Mouse (Mus musculus): Measurements from ENCODE around the gene Smagp. TPM values are rescaled to one million over a fixed set of nuclear protein-coding genes. Genes with fewer than 3 reads are reported as not detected.

The Smagp gene
- total RNA-seq, 2 experiments from 2014 or later: 1.6 to 2.9 TPM

DNA sequence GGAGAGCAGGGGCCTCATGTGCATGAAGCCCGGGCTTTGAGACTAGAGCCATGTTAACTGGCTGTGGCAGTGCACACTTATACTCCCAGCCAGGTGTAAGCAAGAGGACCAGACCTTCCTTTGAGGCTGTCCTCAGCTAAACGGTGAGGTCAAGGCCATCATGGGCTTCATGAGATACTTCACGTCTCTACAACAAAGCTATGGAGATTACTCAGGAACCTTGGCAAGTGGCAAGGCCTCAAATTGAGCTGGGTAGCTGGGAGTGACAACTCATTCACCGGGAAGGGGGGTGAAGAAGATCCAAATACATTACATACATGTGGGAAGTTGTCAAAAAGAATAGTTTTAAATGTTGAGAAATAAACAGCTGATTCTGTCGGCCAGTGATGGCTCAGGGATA is 24.1 kb upstream of the Smagp start:
- Histone ChIP-seq H3K27ac (no peak overlapping the region), H3K4me3 (no peak overlapping the region)
- no peak for TF ChIP-seq CTCF (IDR thresholded peaks at IDR 0.05)
- intact Hi-C loops (cut with DNase I): no loop called here
- no peak for DNase-seq (ENCODE audit: extremely low spot score in 1 of 2, low spot score in 2 of 2)

DNA sequence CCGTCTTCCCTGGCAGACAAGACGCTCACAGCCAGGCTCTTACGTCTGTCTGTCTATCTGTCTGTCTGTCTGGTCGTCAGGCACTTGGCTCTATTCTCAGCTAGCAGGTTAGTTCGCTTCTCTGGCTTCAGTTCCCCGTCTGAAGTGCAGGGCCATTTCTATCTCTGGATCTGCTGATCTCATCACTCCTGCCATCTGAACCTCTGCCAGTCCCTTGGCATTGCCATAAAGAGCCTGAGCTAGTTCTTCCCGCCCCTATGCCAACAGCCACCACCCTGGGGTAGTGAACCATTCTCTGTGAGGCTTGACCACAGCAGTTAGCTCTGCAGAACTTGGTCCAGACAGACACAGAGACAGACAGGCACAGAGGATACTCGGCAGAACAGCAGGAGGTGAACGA is 23.6 kb upstream of the Smagp start:
- Histone ChIP-seq H3K4me3 (no peak overlapping the region), H3K27ac (no peak overlapping the region)
- TF ChIP-seq CTCF (IDR thresholded peaks at IDR 0.05): no peak
- intact Hi-C loops (cut with DNase I): no loop called here
- DNase-seq (ENCODE audit: extremely low spot score in 1 of 2, low spot score in 2 of 2): no peak

DNA sequence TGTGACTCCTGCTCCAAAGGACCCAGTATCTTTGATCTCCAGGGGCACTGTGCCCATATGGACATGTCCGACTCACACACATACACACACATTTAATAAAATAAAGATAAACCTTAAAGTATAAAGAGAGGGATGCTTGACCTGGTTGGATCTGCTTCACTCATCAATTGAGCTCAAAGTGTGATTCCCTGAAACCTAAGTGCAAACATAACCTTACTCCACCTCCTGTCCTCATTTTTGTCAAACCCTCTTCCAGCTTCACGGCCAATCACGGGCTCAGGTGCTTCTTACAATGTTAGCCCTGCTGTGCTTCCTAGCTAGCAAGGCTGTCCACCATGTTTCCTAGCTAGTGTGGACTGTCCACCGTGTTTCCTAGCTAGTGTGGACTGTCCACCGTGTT is 18.5 kb upstream of the Smagp start:
- intact Hi-C loops (cut with DNase I): no loop called here
- H3K27ac ChIP-seq: no peak overlapping the region
- no peak for TF ChIP-seq CTCF (IDR thresholded peaks at IDR 0.05)
- no peak overlapping the region for H3K4me3 ChIP-seq
- DNase-seq (ENCODE audit: extremely low spot score in 1 of 2, low spot score in 2 of 2): no peak

DNA sequence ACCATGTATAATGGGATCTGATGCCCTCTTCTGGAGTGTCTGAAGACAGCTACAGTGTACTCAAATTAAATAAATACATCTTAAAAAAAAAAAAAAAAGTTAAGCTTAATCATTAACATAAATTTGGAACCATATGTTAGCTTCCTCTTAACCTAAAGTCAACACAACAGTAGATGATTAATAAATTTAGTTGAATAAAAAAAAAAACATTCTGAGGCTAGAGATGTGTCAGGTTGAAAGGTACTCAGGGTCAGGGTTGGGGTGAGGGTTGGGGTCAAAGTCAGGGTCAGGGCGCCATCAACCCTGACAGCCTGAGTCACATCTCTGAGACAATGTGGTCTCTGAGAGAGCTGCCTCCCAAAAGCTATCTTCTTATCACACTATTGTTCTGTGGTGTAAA is 17.5 kb upstream of the Smagp start:
- intact Hi-C loops (cut with DNase I): no loop called here
- DNase-seq (ENCODE audit: extremely low spot score in 1 of 2, low spot score in 2 of 2): no peak
- Histone ChIP-seq H3K4me3 (no peak overlapping the region), H3K27ac (no peak overlapping the region)
- no peak for TF ChIP-seq CTCF (IDR thresholded peaks at IDR 0.05)

DNA sequence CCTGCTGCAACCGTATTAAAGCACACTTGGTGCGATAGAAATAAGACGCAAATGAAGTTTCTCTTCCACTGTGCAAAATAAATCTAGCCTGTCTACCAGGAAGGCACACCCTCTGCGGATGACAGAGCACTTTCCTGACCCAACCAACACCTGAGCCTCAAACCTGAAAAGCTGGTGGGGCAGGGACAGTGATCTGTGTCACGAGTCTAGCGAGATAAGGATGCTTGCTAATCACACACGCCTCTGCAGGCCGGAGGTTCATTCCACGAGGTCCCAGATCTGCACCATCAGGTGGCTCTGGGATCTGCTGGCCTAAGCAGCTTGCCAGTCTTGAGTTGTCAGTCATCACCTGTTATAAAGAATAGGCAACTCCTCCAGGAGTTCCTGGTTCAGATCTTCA is 14.9 kb upstream of the Smagp start:
- no peak for TF ChIP-seq CTCF (IDR thresholded peaks at IDR 0.05)
- H3K4me3 ChIP-seq: no peak overlapping the region
- intact Hi-C loops (cut with DNase I): no loop called here

GRCm38 (mm10) chr15:100650111-100650510 is 13.4 kb upstream of the Smagp start:
- no peak overlapping the region for H3K27ac ChIP-seq
- intact Hi-C loops (cut with DNase I): no loop called here
- no peak for TF ChIP-seq CTCF (IDR thresholded peaks at IDR 0.05)
- no peak for DNase-seq (ENCODE audit: extremely low spot score in 1 of 2, low spot score in 2 of 2)
- H3K4me3 ChIP-seq: no peak overlapping the region

More for the DNA sequence above, 14.9 kb upstream of the Smagp start:
- DNase-seq (ENCODE audit: extremely low spot score in 1 of 2, low spot score in 2 of 2): no peak
- no peak overlapping the region for H3K27ac ChIP-seq

- intact Hi-C loops (cut with DNase I): no loop called here
- Histone ChIP-seq H3K4me3 (no peak overlapping the region), H3K27ac (no peak overlapping the region)
- no peak for DNase-seq (ENCODE audit: extremely low spot score in 1 of 2, low spot score in 2 of 2)
- no peak for TF ChIP-seq CTCF (IDR thresholded peaks at IDR 0.05)
These were observed 9.4 kb upstream of the Smagp start for GRCm38 (mm10) chr15:100646161-100646560.

DNA sequence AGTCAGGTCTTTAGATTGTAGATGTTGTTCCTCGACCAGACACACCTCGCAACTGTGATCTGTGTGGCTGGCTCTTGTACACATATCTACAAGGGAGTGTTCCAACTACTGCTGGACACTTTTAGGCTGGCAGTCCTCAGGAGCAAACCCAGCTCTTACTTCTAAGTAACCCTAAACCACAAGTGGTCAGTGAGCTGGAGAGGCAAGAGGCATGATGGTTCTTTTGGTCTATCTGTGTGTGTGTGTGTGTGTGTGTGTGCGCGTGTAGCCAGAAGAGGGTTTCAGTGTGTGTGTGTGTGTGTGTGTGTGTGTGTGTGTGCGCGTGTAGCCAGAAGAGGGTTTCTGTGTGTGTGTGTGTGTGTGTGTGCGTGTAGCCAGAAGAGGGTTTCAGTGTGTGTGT is 5.7 kb upstream of the Smagp start:
- intact Hi-C loops (cut with DNase I): no loop called here

DNA sequence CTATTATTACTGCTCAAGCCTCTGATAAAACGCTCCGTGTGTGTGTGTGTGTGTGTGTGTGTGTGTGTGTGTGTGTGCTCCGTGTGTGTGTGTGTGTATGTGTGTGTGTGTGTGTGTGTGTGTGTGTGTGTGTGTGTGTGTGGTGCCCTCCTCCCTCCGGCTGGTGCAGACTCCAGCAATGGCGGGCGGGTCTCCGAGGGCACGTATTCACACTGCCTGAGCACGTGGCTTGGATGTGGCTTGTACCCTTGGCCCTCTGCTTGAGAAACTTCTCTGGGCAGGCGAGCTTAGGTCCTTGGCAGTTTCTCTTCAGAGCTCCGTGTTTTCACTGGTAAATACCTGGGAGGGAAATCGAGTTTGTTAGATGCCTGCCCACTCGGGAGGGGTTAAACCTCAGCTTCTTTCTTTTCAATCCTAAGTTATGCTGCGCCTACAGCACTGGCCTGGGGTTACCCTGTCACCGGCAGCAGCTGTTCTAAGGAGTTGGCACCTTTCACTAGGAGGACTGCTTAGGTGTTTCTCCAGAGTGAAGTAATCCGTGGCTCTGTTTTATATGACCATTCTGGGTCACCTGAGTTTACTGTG is 4.6 kb upstream of the Smagp start:
- Histone ChIP-seq H3K4me3 (no peak overlapping the region), H3K27ac (no peak overlapping the region)
- TF ChIP-seq CTCF (IDR thresholded peaks at IDR 0.05): no peak
- intact Hi-C loops (cut with DNase I): no loop called here
- DNase-seq (ENCODE audit: extremely low spot score in 1 of 2, low spot score in 2 of 2): no peak

More for the DNA sequence above, 5.7 kb upstream of the Smagp start:
- H3K27ac ChIP-seq: no peak overlapping the region
- no peak overlapping the region for H3K4me3 ChIP-seq
- no peak for TF ChIP-seq CTCF (IDR thresholded peaks at IDR 0.05)
- no peak for DNase-seq (ENCODE audit: extremely low spot score in 1 of 2, low spot score in 2 of 2)

DNA sequence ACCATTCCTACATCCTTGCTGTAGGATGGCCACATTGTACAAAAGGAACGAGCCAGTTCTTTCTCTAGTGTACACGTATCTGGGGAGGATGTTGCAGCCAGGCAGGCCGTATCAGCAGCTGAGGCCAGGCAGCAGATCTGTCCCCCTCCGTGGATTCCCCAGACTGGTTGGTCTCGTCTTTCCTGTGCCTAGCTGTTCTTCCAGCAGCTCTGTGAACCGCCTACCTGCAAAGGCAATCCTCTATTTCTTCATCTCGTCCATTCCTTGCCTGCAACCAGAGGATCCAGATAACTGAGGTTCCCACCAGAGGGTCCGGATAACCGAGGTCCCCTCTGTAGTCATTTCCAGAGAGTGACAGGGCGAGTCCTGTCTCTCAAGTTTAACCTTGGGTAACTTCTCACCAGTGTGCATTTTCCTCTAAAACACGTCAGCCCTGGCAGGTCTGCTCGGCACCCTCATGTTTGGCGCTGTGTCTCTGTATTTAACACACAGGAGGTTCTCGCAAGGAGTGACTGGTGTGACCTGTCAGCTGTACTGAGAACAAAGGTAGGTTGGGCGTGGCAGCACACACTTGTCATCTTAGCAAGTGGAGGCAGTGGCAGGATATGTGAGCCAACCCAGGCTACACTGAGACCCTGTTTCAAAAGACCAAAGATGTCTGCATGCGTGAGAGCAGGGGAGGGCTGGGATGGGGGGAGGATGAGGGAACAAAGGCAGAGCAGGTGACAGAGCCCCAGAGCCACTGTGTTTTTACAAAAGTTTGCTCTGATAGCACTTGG is 3.4 kb upstream of the Smagp start:
- H3K4me3 ChIP-seq: no peak overlapping the region
- DNase-seq (ENCODE audit: extremely low spot score in 1 of 2, low spot score in 2 of 2): no peak
- TF ChIP-seq CTCF (IDR thresholded peaks at IDR 0.05): no peak
- H3K27ac ChIP-seq: no peak overlapping the region
- intact Hi-C loops (cut with DNase I): loop anchor here (5.0 kb wide), 1 partner anchor 37 kb away; no protein-coding TSS in a partner anchor

DNA sequence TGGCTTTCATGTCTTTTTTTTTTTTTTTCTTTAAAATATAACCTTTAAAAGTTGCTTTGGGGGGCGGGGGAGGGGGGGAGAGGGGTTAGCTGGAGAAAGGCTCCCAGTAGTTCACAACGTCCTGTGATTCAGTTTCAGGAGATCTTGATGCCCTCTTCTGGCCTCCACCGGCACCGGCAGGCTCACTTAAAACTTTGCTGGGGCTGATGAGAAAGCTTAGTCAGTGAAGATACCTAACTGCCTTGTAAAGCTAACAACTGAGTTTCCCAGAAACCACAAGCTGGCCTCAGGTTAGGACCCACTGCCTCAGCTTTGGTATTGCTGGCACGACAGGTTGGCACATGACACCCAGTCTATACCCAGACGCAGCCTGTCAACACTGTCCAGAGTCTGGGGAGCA is 921 bp upstream of the Smagp start:
- Histone ChIP-seq H3K4me3 (no peak overlapping the region), H3K27ac (no peak overlapping the region)
- TF ChIP-seq CTCF (IDR thresholded peaks at IDR 0.05): peak; percentile 43
- intact Hi-C loops (cut with DNase I): loop anchor here (5.0 kb wide), 1 partner anchor 40 kb away; no protein-coding TSS in a partner anchor
- peak in 1 of 2 experiments; percentile 15 for DNase-seq (ENCODE audit: extremely low spot score in 1 of 2, low spot score in 2 of 2)

DNA sequence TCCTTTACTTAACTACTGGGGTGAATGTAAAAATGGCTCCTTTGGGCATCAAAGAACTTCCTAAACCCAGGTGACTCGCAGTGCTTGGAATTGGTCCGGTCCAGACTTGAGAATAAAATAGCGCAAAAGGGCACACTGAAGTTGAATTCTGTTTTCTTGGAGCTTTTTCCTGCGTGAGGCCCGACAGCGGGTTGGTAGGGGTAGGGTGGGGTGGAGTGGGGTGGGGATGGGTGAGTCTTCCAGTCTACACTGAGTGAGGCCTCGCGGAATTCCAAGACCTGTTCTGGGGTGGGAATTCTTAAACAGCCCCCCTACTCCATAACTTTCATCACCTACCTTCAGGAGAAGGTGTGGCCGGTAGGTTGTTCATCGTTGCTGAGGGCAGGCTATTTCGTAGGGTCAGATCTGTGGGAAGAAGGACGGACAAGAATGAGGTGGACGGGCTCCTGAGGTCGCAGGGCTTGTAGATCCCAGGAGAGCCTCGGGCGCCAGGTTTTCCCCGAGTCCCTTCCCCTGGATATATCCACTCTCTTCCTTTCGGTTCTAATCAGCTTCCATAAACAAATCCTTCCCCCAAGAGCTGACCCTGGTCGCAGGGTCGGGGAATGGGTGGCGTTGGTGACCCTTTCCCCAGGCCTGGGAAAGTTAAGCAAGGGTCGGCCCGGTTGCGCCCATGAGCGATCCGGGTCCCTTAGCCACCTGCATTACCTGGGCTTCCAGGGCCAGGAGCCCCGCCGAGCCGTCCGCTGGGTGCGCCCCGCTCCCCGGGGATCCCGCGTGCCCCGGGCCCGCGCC is 692 bp downstream of the Smagp start:
- intact Hi-C loops (cut with DNase I): loop anchor here (5.0 kb wide), 1 partner anchor 41 kb away; no protein-coding TSS in a partner anchor
- no peak for TF ChIP-seq CTCF (IDR thresholded peaks at IDR 0.05)
- Histone ChIP-seq H3K4me3 (peak overlapping the region; percentile 45), H3K27ac (no peak overlapping the region)
- no peak for DNase-seq (ENCODE audit: extremely low spot score in 1 of 2, low spot score in 2 of 2)
